Mouse (Mus musculus) heart, adult 10 weeks (tissue): Measurements from ENCODE around the gene Tubgcp3. TPM values are rescaled to one million over a fixed set of nuclear protein-coding genes. Genes with fewer than 3 reads are reported as not detected.

Experiments used
- polyA plus RNA-seq: library from polyadenylated mRNA; stranded (reverse); fragments of 350-450 nt; fragmentation: Illumina TruSeq; extraction: RNeasy Lipid Tissue Mini Kit (QIAGEN cat#74804); gene quantifications from one replicate; pipeline ENCODE4 v1.2.3, GENCODE M21; 2014; ENCODE audit warnings: low read depth, low replicate concordance

Gene Tubgcp3
- 22.3 TPM for polyA plus RNA-seq

DNA sequence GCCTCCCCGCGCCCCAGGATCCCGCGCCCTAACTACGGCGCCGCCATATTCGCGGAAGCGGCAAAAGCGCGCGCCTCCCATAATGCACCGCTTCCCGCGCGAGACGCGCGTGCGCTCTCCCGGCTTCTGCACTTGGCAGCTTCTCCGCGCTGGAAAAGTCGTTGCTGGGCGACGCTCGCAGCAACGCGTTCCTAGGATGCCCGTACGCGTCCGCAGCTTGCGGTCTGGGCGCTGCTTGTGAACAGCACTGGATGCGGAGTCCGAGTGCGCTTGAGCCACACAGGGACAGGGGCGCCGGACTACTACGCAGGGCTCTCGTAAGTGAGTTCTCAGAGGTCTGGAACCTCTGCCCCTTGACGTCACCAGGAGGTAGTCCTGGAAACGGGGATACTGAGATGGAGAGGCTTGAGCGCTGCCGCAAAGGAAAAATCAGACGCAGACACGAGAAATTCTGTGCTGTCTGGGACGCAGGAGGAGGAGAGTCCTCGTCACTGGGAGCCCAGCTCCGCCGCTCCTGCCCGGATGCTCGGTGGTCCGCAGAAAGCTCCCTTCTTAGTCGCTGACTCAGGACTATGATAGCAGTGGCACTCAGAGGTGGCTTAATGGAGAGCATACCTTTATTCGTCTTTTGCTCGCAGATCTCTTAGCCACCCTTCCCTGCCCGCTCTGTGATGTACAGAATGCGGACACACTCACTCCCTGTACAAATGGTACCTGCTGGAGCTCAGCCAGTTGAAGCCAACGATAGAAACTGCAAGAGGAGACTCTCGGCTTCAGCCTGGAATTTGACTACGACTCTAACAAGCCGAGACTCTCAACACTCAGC is at the start of gene Tubgcp3:
Gene Tubgcp3 (minus strand): TSS at position 193 of the 826 bp plus-strand sequence.

DNA sequence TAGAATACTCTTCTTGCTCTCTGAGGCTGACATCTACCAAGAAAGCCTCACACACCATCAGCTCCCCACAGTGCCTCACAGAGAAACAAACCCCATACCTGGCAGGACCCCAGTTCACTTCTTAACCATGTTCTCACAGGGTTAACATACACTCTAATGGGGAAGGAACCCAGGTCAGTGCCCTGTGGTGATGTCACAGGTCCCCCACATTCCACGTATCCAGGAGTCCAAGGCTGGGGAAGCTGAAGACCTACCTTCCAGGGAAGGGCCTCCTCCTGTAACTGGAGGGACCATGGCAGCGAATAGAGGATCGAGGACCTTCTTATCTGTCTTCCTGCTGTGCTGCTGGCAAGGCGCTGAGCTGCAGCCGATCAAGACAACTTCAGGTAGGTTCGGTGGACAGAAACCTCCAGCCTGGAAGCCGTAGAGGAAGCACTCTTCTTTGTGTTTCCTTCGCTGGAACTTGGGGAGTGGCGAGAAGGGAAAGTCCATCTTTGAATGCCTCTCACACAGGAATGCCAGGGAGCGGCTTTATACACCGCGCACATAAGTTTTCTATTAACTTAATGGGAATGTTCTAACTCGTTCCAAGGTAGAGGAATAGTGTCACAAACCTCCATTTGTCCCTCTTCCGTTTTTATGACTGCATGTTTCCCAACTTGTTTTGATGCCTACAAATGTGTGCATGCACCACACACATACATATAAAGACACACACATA is 99.1 kb downstream of the Tubgcp3 start, which contains the start of gene Spaca7:
Gene Spaca7 (plus strand): TSS at position 216 of the 721 bp plus-strand sequence.

Other genes starting within 250 kb of the Tubgcp3 start
- gene Spaca7, start 99.2 kb downstream of the Tubgcp3 start, polyA plus RNA-seq, result not detected
- gene Atp11a, start 84.8 kb upstream of the Tubgcp3 start, polyA plus RNA-seq, result 59.2 TPM
- gene Mcf2l, start 201.6 kb upstream of the Tubgcp3 start, polyA plus RNA-seq, result 37.2 TPM